Mouse (Mus musculus): ENCODE results near the gene Ankrd55.

Ankrd55 gene

DNA sequence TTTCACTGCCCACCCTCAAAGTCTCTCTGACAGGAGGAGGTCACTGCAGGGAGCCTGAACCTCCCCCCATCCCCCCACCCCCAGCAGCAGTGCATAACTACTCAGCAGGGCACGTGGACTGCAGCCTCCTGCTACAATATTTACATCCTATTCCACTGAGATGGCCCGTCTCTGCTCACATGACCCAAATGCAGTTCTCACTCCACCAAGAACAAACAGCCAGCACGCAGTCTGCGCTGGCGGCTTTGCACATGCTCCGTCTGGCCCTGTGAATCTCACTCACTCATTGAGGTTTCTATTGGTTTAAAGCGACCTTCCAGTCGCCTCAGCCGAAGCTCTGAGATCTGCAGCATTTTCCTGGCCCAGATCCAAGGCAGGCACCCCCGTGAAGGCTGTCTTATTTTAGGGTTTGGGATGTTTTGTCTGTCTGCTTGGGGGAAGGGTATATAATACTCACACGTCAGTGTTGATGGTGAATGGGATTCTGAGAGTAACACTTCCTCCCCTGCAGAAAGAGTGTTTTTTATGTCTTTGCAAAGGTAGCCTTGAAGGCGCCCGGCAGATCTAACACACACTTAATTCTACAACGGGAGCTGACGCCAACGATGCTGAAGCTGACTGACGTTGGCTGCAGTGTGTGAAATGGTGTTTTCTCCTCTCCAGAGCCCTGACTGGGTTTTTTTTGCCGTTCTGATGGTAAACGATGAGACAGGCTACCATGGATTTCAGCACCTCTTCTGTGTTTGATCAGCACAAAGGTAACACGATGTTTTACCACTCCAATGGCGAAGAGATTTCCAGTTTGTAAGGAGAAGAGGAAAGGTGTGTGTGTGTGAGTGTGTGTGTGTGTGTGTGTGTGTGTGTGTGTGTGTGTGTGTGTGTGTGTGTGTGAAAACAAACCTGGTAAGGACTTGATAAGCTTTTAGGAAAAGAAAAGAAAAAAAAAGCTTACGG, at the start of gene Ankrd55:
Gene Ankrd55 (plus strand): TSS at position 227 of the 954 bp plus-strand sequence.
- DNase-seq (ENCODE audit: low spot score) = peak; percentile 76

GRCm38 (mm10) chr13:112239239-112239638, 49.0 kb upstream of the Ankrd55 start:
- DNase-seq (ENCODE audit: low spot score) = no peak

DNA sequence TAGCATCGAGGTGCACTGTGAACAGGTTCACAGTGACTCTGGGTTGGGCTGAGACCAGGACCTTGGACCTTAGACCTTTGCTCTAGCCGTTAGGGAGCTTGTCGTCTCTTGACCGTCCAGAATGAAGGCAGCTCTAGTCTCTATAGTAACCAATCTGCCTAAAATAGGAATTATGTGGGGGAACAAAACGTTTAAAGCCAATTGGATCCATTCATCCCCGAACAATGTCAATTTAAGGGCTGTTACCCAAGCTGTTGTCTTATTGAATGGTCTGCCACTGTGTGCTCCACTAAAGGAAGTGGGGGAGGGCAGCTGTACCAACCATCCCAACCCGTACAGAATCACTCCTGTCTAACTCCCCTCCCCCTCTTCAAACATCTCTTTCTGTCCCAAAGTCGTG, 46.8 kb upstream of the Ankrd55 start:
- DNase-seq (ENCODE audit: low spot score) = no peak

DNA sequence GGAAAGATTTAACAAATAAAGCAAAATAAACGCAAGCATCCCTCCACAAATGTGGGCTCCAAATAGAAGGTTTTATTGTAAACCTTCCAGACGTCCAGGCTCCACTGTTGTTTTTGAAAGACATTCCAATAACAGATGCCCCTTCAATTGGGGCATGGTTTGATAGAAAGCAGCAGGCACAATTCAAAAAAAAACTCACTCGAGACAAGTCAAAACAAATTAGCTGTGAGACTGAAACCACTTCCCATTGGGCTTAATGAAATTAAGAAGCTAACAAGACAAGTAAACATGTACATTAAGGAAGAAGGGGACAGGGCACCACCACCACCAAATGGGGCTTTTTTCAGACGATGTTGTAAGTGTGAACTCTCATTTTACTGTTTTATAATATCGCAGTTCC, 43.1 kb upstream of the Ankrd55 start:
- DNase-seq (ENCODE audit: low spot score) = peak; percentile 76

DNA sequence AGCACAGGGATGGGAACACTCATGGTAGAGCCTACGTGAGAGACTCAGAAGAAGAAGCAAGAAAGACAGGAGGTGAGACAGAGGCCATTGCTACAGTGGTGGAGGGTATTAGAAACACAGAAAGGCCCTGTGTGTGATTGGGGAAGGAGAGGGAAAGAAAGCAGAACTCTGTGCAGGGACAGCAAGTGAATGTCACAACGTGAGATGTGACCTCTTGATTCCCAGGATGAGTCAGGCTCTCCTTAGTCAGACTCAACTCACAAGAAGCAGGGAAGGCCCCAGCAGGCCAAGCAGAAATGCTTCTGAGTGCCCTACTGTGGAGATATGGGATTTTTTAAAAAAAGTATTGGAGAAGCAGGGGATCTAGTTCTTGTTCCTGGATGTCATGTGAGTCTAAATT, 36.8 kb upstream of the Ankrd55 start:
- DNase-seq (ENCODE audit: low spot score) = no peak

DNA sequence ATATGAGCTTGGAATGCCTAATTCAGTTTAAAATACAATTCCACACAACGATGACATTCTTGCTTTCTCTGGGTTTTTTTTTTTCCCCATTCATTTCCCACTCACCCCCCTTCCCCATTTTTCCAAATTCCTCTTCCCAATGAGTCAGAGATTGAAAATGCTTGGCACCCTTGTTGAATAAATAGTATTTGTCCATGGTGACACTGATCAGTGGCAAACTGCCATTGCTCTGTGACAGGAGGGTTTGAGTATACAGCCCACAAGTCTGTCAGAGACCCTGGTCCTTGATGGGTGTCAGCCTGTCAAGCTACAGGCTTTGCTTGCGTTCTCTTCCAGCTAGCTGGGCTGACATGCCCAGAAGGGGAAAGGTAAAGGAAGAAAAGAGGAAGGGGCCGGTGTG, 36.2 kb upstream of the Ankrd55 start:
- no peak for DNase-seq (ENCODE audit: low spot score)

DNA sequence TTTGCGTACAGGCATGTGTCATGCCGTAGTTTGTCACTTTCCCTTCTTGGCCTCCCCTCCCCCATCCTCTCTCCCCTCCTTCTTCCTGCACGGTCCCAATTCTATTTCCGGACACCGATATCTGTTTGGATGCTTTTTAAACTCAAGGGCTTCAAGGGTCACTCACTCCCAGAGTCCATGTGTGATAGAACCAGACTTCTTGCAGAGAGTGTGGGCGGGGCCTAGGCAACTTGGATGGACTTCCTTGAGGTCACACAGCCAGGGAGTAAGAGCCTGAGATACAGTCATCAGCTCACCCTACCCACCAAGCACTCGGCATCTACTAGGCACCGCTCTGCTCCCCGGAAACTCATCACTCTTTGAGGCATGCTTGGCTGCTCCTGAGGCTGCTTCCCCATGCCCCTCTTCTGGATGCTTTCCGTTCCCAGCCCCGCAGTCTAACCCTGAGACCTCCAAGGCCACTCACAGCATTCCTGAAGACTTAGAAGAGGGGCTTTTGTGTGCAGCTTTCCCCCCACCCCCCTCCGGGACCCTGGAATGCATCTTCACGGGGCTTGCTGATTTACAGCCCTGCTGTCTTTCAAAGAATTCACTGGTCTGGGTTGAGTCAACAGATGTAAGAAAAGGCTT, 35.1 kb upstream of the Ankrd55 start:
- no peak for DNase-seq (ENCODE audit: low spot score)

- DNase-seq (ENCODE audit: low spot score) = no peak
These were observed 34.1 kb upstream of the Ankrd55 start for GRCm38 (mm10) chr13:112254116-112254515.

DNA sequence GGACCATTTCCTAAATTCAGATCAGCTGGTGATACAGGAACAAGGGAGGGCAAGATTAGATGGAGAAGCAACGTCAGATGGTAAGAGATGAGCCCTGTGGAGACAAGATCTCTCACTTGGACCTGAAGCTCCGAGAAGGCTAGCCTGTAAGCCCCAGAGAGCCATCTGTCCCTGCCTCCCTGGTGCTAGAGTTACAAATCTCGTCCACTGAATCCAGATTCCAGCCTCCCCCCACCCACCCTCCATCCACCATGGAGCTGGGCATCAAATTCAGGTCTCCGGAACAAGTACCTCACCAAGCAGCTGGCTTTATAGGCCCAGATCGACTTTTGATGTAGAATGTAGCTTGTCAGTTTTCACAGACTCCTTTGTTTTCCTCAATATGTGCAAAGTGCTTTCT, 32.4 kb upstream of the Ankrd55 start:
- DNase-seq (ENCODE audit: low spot score) = no peak

GRCm38 (mm10) chr13:112258478-112258877, 29.8 kb upstream of the Ankrd55 start:
- DNase-seq (ENCODE audit: low spot score) = no peak

GRCm38 (mm10) chr13:112259398-112259797, 28.9 kb upstream of the Ankrd55 start:
- peak; percentile 69 for DNase-seq (ENCODE audit: low spot score)

DNA sequence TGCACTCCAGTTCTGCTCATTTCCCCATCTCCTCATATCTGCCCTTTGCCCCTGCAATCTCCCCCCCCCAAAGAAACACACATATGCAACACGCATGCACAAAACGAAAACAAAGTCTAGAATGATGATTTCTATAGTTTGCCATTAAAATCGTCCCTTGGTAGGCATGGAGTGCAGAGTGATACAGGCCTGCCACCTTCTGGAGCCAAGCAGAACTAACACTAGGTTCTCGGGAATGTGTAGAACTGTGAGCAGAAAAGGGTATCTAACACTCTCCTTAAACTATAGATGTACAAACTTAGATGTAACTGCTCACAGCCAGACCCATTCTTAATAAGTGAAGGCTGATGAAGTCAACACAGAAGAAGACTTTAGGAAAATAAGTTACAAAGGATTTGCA, 23.6 kb upstream of the Ankrd55 start:
- DNase-seq (ENCODE audit: low spot score) = peak; percentile 42

- peak; percentile 40 for DNase-seq (ENCODE audit: low spot score)
These were observed 16.2 kb upstream of the Ankrd55 start for GRCm38 (mm10) chr13:112271901-112272537.

GRCm38 (mm10) chr13:112274636-112275035, 13.6 kb upstream of the Ankrd55 start:
- DNase-seq (ENCODE audit: low spot score) = no peak

DNA sequence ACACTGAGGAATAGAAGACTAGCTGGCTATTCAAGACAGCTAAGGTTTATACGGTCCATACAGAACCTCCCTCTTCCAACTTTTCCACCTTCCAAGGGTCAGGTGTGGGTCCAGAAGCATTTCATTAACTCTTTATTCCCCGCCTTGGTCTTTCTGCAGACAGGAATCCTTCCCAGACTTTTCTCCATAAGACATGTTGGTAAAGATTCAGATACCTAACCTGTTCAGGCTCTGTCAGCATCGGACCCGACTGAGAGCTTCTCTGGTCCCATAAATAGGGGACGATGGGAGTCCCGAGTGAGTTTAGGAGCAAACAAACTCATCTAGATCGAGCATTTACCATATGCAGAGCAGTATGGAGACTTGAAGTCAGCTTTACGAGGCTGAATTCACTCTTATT, 12.3 kb upstream of the Ankrd55 start:
- no peak for DNase-seq (ENCODE audit: low spot score)

- no peak for DNase-seq (ENCODE audit: low spot score)
These were observed 10.7 kb upstream of the Ankrd55 start for GRCm38 (mm10) chr13:112277544-112277943.

DNA sequence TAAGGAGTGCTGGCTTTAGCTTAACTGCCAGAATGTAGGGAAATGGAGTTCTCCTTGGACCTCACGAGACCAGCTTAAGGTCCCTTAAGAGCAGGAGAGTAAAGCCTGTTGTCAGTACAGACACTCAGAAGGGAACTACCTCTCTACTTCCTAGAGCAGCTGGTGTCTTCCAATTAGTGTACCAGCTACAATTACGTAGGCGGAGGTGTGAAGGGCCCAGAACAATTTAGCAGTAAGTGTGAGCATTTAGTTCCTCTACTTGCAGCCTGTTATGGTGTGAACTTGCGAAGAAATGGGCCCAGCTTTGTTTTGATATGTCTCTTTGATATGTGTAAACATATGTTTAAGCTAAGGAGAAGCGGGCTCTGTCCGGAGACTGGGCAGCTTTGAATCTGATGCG, 10.0 kb upstream of the Ankrd55 start:
- DNase-seq (ENCODE audit: low spot score) = no peak

GRCm38 (mm10) chr13:112287135-112287534, 1.1 kb upstream of the Ankrd55 start:
- peak; percentile 21 for DNase-seq (ENCODE audit: low spot score)

DNA sequence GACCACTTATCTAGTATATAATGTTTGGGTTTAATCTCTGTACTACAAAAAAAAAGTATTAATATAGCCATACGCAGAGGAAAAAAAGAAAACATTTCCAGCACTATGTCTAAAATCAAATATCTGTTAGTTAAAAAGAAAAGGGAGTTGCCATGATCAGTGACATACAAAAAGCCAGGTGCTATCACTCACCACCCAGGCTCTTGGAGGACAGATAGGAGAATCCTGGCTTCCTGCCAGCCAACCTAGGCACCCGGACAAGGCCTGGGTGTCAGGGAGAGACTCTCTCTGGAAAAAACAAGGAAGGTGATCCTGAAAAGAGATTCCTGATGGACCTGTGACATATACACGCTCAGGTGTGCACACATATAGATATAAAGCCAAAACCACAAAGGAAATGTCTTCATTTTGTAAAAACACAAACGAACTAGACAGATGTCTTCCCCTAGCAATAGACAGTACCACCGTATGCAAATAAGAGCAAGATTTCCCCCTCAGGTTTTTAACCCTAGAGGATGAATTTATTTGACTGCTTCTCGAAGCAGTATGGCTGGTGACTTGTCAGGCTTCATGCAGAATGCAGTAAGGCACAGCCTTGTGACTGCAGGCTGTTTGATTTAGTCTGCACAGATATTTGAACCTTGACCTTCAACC, 553 bp upstream of the Ankrd55 start:
- DNase-seq (ENCODE audit: low spot score) = peak; percentile 35

- DNase-seq (ENCODE audit: low spot score) = peak; percentile 26
These were observed 1.1 kb downstream of the Ankrd55 start for GRCm38 (mm10) chr13:112289338-112289737.

DNA sequence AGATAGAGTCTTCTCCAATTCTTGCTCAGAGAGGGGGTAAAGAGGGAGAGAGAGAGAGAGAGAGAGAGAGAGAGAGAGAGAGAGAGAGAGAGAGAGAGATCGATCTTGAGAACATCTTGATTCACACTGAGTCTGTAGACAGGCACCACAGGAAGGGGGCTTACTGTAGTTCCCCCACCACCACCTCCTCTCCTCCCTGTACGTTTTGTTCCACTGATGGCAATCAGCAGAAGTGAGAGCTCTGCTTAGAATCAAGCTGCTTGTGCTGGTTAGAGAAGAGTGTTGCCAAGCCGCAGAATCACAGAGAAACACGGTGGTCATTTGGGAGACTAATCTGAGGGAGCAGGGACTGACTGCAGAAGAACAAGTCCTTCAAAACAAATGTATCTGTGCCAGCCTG, 1.7 kb downstream of the Ankrd55 start:
- peak; percentile 26 for DNase-seq (ENCODE audit: low spot score)

GRCm38 (mm10) chr13:112292489-112292888, 4.2 kb downstream of the Ankrd55 start:
- no peak for DNase-seq (ENCODE audit: low spot score)
